In the genomic region with DNA sequence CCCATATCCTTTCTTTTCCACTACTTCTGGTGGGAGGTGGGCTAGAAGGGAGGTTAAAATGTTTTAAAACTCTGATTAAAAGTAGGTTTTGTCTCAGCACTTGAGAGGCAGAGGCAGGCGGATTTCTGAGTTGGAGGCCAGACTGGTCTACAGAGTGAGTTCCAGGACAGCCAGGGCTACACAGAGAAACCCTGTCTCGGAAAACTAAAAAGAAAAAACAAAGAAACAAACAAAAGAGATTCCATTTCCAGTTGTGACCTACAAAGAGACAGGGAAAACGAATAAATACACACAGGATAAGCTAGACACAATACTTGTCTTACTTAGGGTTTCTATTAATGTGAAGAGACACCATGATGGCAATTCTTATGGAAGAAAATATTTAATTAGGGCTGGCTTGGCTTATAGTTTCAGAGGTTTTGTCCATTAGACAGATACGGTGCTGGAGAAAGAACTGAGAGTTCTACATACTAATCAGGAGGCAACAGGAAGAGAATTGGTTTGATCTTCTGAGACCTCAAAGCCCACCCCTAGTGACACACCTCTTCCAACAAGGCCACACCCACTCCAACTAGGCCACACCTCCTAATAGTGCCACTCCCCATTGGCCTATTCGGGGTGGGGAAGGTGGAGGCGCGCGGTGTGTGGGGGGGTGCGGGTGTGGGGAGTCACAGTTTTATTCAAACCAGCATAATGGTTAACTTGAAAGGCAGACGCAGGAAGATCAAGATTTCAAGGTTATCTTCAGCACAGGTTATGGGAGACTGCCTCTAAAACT, we compare ENCODE assay signal across 20 mouse cellular contexts. TPM values are rescaled to one million over a fixed set of nuclear protein-coding genes. Genes with fewer than 3 reads are reported as not detected.
DNase-seq lines count a peak whose midpoint lies in the region; ATAC-seq lines count a peak whose summit lies in the region.
"Had no signal": no experiment of that assay in that cellular context is flagged by ENCODE, and none has a peak within 500 bp of the region (broad histone marks: within the 10 kb centered on the region; RNA-seq: fewer than 3 reads in every experiment).

No protein-coding gene starts in this region.

- H3K4me1 ChIP-seq in intestine, embryonic 16.5 days (ENCODE audit: control insufficient read depth, insufficient read depth, low read length) = peaks cover 16% of the 10 kb centered on the region
- H3K4me1 ChIP-seq in stomach, embryonic 15.5 days = peaks cover 12% of the 10 kb centered on the region
- peaks cover 17% of the 10 kb centered on the region for H3K4me1 ChIP-seq in midbrain, embryonic 10.5 days

- H3K27ac ChIP-seq in intestine, embryonic 16.5 days (ENCODE audit: low read length) = peak overlapping the region; percentile 96
- peak overlapping the region; percentile 71; the same call in 1 of the 2 replicates for H3K27ac ChIP-seq in stomach, embryonic 15.5 days
- no peak overlapping the region for H3K27ac ChIP-seq in midbrain, embryonic 10.5 days (replicated peaks)
- H3K27ac ChIP-seq: embryonic facial prominence, embryonic 15.5 days; heart, embryonic 15.5 days; hindbrain, embryonic 15.5 days had no signal

- H3K9ac ChIP-seq in intestine, embryonic 16.5 days (ENCODE audit: low read depth, low read length) = no peak overlapping the region
- H3K9ac ChIP-seq in stomach, embryonic 15.5 days = no peak overlapping the region
- H3K9ac ChIP-seq: embryonic facial prominence, embryonic 15.5 days; heart, embryonic 15.5 days; hindbrain, embryonic 15.5 days had no signal

- peak; percentile 52 for DNase-seq in kidney, postnatal 10 days
- no peak for DNase-seq in kidney, adult 8-10 months
- DNase-seq in B cell, adult 2 months = peak; percentile 22 to 31
- no peak for DNase-seq in adrenal gland, postnatal 25 days
- DNase-seq in midbrain, embryonic 10.5 days (ENCODE audit: low spot score) = no peak
- DNase-seq in frontal cortex, adult 2 months (ENCODE audit: extremely low spot score in 1 of 2, low spot score in 1 of 2) = no peak
- DNase-seq: adrenal gland, postnatal 14 days; gastrocnemius, postnatal 25 days; lung, adult 18-20 months; right cerebral cortex, postnatal 14 days had no signal

- no peaks in the 10 kb centered on the region for H3K27me3 ChIP-seq in intestine, embryonic 16.5 days (replicated peaks; ENCODE audit: control insufficient read depth, insufficient read depth, low read length)
- no peaks in the 10 kb centered on the region for H3K27me3 ChIP-seq in stomach, embryonic 15.5 days (replicated peaks)
- H3K27me3 ChIP-seq in midbrain, embryonic 10.5 days (ENCODE audit: low read depth, poor library complexity, severe bottlenecking) = no peaks in the 10 kb centered on the region
- H3K27me3 ChIP-seq: embryonic facial prominence, embryonic 15.5 days; heart, embryonic 15.5 days; hindbrain, embryonic 15.5 days; megakaryocyte, embryonic 14.5 days had no signal

- 33% methylated on average over 10 of the region's 10 CpGs for WGBS in intestine, embryonic 16.5 days
- WGBS in stomach, embryonic 15.5 days = 31% methylated on average over 10 of the region's 10 CpGs
- 42% methylated on average over 10 of the region's 10 CpGs for WGBS in midbrain, embryonic 10.5 days

- no peaks in the 10 kb centered on the region for H3K9me3 ChIP-seq in intestine, embryonic 16.5 days (ENCODE audit: control insufficient read depth, low read length)
- H3K9me3 ChIP-seq in stomach, embryonic 15.5 days = no peaks in the 10 kb centered on the region
- H3K9me3 ChIP-seq in midbrain, embryonic 10.5 days (replicated peaks) = no peaks in the 10 kb centered on the region
- H3K9me3 ChIP-seq: embryonic facial prominence, embryonic 15.5 days; heart, embryonic 15.5 days; hindbrain, embryonic 15.5 days; megakaryocyte, embryonic 14.5 days had no signal

- no peaks in the 10 kb centered on the region for H3K36me3 ChIP-seq in intestine, embryonic 16.5 days (ENCODE audit: control insufficient read depth, insufficient read depth, low read length)
- H3K36me3 ChIP-seq in stomach, embryonic 15.5 days = 0 out of 2 replicates have a peak, but pooled peaks cover 6% of the 10 kb centered on the region
- H3K36me3 ChIP-seq in midbrain, embryonic 10.5 days = peaks cover 4% of the 10 kb centered on the region; the same call in 1 of the 2 replicates
- H3K36me3 ChIP-seq: hindbrain, embryonic 15.5 days had no signal

- no peak overlapping the region for H3K4me3 ChIP-seq in intestine, embryonic 16.5 days (ENCODE audit: low read length)
- H3K4me3 ChIP-seq in stomach, embryonic 15.5 days (replicated peaks) = no peak overlapping the region
- no peak overlapping the region for H3K4me3 ChIP-seq in midbrain, embryonic 10.5 days
- H3K4me3 ChIP-seq: embryonic facial prominence, embryonic 15.5 days; heart, embryonic 15.5 days; hindbrain, embryonic 15.5 days; megakaryocyte, embryonic 14.5 days had no signal

- ATAC-seq in intestine, embryonic 16.5 days = no peak
- no peak for ATAC-seq in stomach, embryonic 15.5 days (ENCODE audit: insufficient read depth, low FRiP score, low read depth)
- ATAC-seq: forebrain, embryonic 16.5 days had no signal

- no peak overlapping the region for H3K4me2 ChIP-seq in intestine, embryonic 16.5 days (ENCODE audit: low read depth, low read length)
- H3K4me2 ChIP-seq in stomach, embryonic 15.5 days = no peak overlapping the region
- H3K4me2 ChIP-seq: embryonic facial prominence, embryonic 15.5 days; heart, embryonic 15.5 days; hindbrain, embryonic 15.5 days had no signal

RNA-seq across cellular contexts. Expression of a gene that starts 3.0 kb away (rescaled TPM):
- 260 and 261 TPM in 2 replicates for polyA plus RNA-seq in intestine, embryonic 16.5 days (2015; fragmentation: Nextera tagmentation; extraction: Ambion mirVana)
- 186 and 190 TPM in 2 replicates for polyA plus RNA-seq in stomach, embryonic 15.5 days (2015; fragmentation: Nextera tagmentation; extraction: Ambion mirVana)
- 69.5 and 76.6 TPM in 2 replicates for total RNA-seq in adrenal gland, postnatal 25 days (2021)
- polyA plus RNA-seq in midbrain, embryonic 10.5 days (2016; fragmentation: Nextera tagmentation; extraction: Ambion mirVana) = 43.4 and 44.6 TPM in 2 replicates
- polyA plus RNA-seq in frontal cortex, adult 2 months (2012; rRNA removed) = 54.6 and 68.7 TPM in 2 replicates

RNA-seq across cellular contexts. Expression of a gene that starts 3.1 kb away (rescaled TPM):
- polyA plus RNA-seq in intestine, embryonic 16.5 days (2015; fragmentation: Nextera tagmentation; extraction: Ambion mirVana) = not detected in 2 replicates
- polyA plus RNA-seq in stomach, embryonic 15.5 days (2015; fragmentation: Nextera tagmentation; extraction: Ambion mirVana) = not detected in 2 replicates
- total RNA-seq in adrenal gland, postnatal 25 days (2021) = not detected in 2 replicates
- not detected in 2 replicates for polyA plus RNA-seq in midbrain, embryonic 10.5 days (2016; fragmentation: Nextera tagmentation; extraction: Ambion mirVana)
- polyA plus RNA-seq in frontal cortex, adult 2 months (2012; rRNA removed) = not detected in 2 replicates
- total RNA-seq: adrenal gland, postnatal 14 days; common myeloid progenitor, adult 5-6 weeks; gastrocnemius, postnatal 25 days; left cerebral cortex, adult 8-10 months had no signal
- polyA plus RNA-seq: embryonic facial prominence, embryonic 15.5 days; forebrain, embryonic 16.5 days; heart, embryonic 15.5 days; hindbrain, embryonic 15.5 days; stomach, embryonic 14.5 days had no signal

RNA-seq across cellular contexts. Expression of a gene that starts 5.5 kb away (rescaled TPM):
- 184 and 198 TPM in 2 replicates for polyA plus RNA-seq in intestine, embryonic 16.5 days (2015; fragmentation: Nextera tagmentation; extraction: Ambion mirVana)
- polyA plus RNA-seq in stomach, embryonic 15.5 days (2015; fragmentation: Nextera tagmentation; extraction: Ambion mirVana) = 145 and 157 TPM in 2 replicates
- 119 and 123 TPM in 2 replicates for total RNA-seq in adrenal gland, postnatal 25 days (2021)
- polyA plus RNA-seq in midbrain, embryonic 10.5 days (2016; fragmentation: Nextera tagmentation; extraction: Ambion mirVana) = 128 and 130 TPM in 2 replicates
- polyA plus RNA-seq in frontal cortex, adult 2 months (2012; rRNA removed) = 50.4 and 51.0 TPM in 2 replicates

RNA-seq across cellular contexts. Expression of a gene that starts 7.6 kb away (rescaled TPM):
- 2.6 and 4.0 TPM in 2 replicates for polyA plus RNA-seq in intestine, embryonic 16.5 days (2015; fragmentation: Nextera tagmentation; extraction: Ambion mirVana)
- polyA plus RNA-seq in stomach, embryonic 15.5 days (2015; fragmentation: Nextera tagmentation; extraction: Ambion mirVana) = 1.7 and 1.8 TPM in 2 replicates
- 1.2 and 2.2 TPM in 2 replicates for total RNA-seq in adrenal gland, postnatal 25 days (2021)
- polyA plus RNA-seq in midbrain, embryonic 10.5 days (2016; fragmentation: Nextera tagmentation; extraction: Ambion mirVana) = 0.52 and 0.68 TPM in 2 replicates
- polyA plus RNA-seq in frontal cortex, adult 2 months (2012; rRNA removed) = 4.7 and 5.2 TPM in 2 replicates

RNA-seq across cellular contexts. Expression of a gene that starts 13.9 kb away (rescaled TPM):
- polyA plus RNA-seq in intestine, embryonic 16.5 days (2015; fragmentation: Nextera tagmentation; extraction: Ambion mirVana) = 27.3 and 29.2 TPM in 2 replicates
- polyA plus RNA-seq in stomach, embryonic 15.5 days (2015; fragmentation: Nextera tagmentation; extraction: Ambion mirVana) = 35.0 and 35.6 TPM in 2 replicates
- 30.0 and 32.6 TPM in 2 replicates for total RNA-seq in adrenal gland, postnatal 25 days (2021)
- polyA plus RNA-seq in midbrain, embryonic 10.5 days (2016; fragmentation: Nextera tagmentation; extraction: Ambion mirVana) = 51.1 and 52.4 TPM in 2 replicates
- polyA plus RNA-seq in frontal cortex, adult 2 months (2012; rRNA removed) = 37.3 and 39.1 TPM in 2 replicates

Comparison
In these comparisons a context has a peak if more than half of its experiments do, and no peak if none do; other contexts are left out.
1. DNase-seq: peak in kidney, postnatal 10 days (single experiment) and B cell, adult 2 months (2 of 2); none in kidney, adult 8-10 months (0 of 2), adrenal gland, postnatal 25 days (single experiment), midbrain, embryonic 10.5 days (single experiment) and frontal cortex, adult 2 months (0 of 2).